Mouse (Mus musculus) neural tube, embryonic 14.5 days (tissue): ENCODE data around the gene Zfp523. TPM values are rescaled to one million over a fixed set of nuclear protein-coding genes. Genes with fewer than 3 reads are reported as not detected.
A peak's percentile ranks its signal among the peaks of the same experiment; 100 is the strongest.

Source experiments
- ATAC-seq: fragments of 200-750 bp; cut with Nextera tagmentation; 2 replicates; pipeline ENCODE4 v1.8.0; 2017; ENCODE audit warnings: low read depth, mild to moderate bottlenecking, moderate TSS enrichment, moderate library complexity
- H3K27ac ChIP-seq: fragments of 300-500 bp; sonication (generic); 2 replicates; pipeline ENCODE4 v1.5.1; 2014; ENCODE audit warnings: low read depth, mild to moderate bottlenecking, control low read depth, low read length, moderate library complexity, mixed read lengths
- H3K27me3 ChIP-seq: fragments of 300-500 bp; sonication (generic); 2 replicates; pipeline ENCODE4 v1.6.1; 2014; ENCODE audit warnings: low read length; ENCODE audit not compliant: control insufficient read depth, insufficient read depth
- H3K36me3 ChIP-seq: fragments of 300-500 bp; sonication (generic); 2 replicates; pipeline ENCODE4 v1.6.1; 2014; ENCODE audit warnings: low read length, mixed read lengths; ENCODE audit not compliant: control insufficient read depth, insufficient read depth
- H3K4me1 ChIP-seq: fragments of 300-500 bp; sonication (generic); 2 replicates; pipeline ENCODE4 v1.6.1; 2014; ENCODE audit warnings: low read length; ENCODE audit not compliant: control insufficient read depth, insufficient read depth
- H3K4me2 ChIP-seq: fragments of 300-500 bp; sonication (generic); 2 replicates; pipeline ENCODE4 v1.6.1; 2014; ENCODE audit warnings: mild to moderate bottlenecking, low read depth, low read length, control low read depth
- H3K4me3 ChIP-seq: fragments of 300-500 bp; sonication (generic); 2 replicates; pipeline ENCODE4 v1.5.1; 2014; ENCODE audit warnings: low read depth, low read length, control low read depth, mixed read lengths
- H3K9ac ChIP-seq: fragments of 300-500 bp; sonication (generic); replicated peaks from 2 replicates; pipeline ENCODE4 v1.6.1; 2014; ENCODE audit warnings: low read depth, mild to moderate bottlenecking, control low read depth, low read length, mixed read lengths
- H3K9me3 ChIP-seq: fragments of 300-500 bp; sonication (generic); 2 replicates; pipeline ENCODE4 v1.6.1; 2016; ENCODE audit warnings: low read length; ENCODE audit not compliant: control insufficient read depth
- WGBS: fragments of 180-500 bp; shearing (Covaris S2); extraction: QIAGEN DNeasy Blood & Tissue Kit; methylation state at CpG from one replicate; pipeline ENCODE4 v1.1.7; 2014; 5-methylcytosine and 5-hydroxymethylcytosine counted together
- polyA plus RNA-seq: library from polyadenylated mRNA; unstranded; fragments of >200 nt; fragmentation: Nextera tagmentation; extraction: Ambion mirVana; gene quantifications from 2 replicates; pipeline ENCODE4 v1.2.1, GENCODE M21; 2014

Zfp523 gene
- polyA plus RNA-seq, 1 experiment from 2014 or later: 46.1 TPM

GRCm38 (mm10) chr17:28232475-28233060, 55.6 kb downstream of the Zfp523 start, which contains the start of gene Ppard:
TSS of gene Ppard (plus strand) at chr17:28232700.
- Histone ChIP-seq H3K27me3 (no peaks in the 10 kb centered on the region), H3K9ac (peak within 1 kb of the TSS; percentile 80), H3K4me2 (peak within 1 kb of the TSS; percentile 76), H3K9me3 (no peaks in the 10 kb centered on the region), H3K4me3 (peak within 1 kb of the TSS; percentile 59), H3K27ac (peak within 1 kb of the TSS; percentile 52), H3K36me3 (no peaks in the 10 kb centered on the region), H3K4me1 (peaks cover 6% of the 10 kb centered on the region; the same call in 1 of the 2 replicates)
- ATAC-seq: peak; percentile 89
- WGBS: under 1% methylated on average over 42 of the region's 57 CpGs

- no peaks in the 10 kb centered on the region for H3K27me3 ChIP-seq
- WGBS: 3% methylated on average over 16 of the region's 17 CpGs
- H3K36me3 ChIP-seq: no peaks in the 10 kb centered on the region
- H3K9me3 ChIP-seq: no peaks in the 10 kb centered on the region
- H3K9ac ChIP-seq: peak overlapping the region; percentile 80
- peak overlapping the region; percentile 76 for H3K4me2 ChIP-seq
- H3K4me3 ChIP-seq: peak overlapping the region; percentile 59
- H3K27ac ChIP-seq: peak overlapping the region; percentile 52; the same call in 1 of the 2 replicates
- peaks cover 6% of the 10 kb centered on the region; the same call in 1 of the 2 replicates for H3K4me1 ChIP-seq
- peak; percentile 35; the same call in 1 of the 2 replicates for ATAC-seq
Measured at GRCm38 (mm10) chr17:28233091-28233731, 56.3 kb downstream of the Zfp523 start.

- no peak overlapping the region for H3K9ac ChIP-seq
- ATAC-seq: no peak
- 0 out of 2 replicates have a peak overlapping the region, but pooled peaks have one; percentile 16 for H3K4me2 ChIP-seq
- no peak overlapping the region for H3K27ac ChIP-seq
- WGBS: 87% methylated on average over 5 of the region's 5 CpGs
- no peaks in the 10 kb centered on the region for H3K27me3 ChIP-seq
- H3K4me3 ChIP-seq: no peak overlapping the region
- H3K36me3 ChIP-seq: no peaks in the 10 kb centered on the region
- H3K4me1 ChIP-seq: peaks cover 6% of the 10 kb centered on the region; the same call in 1 of the 2 replicates
- H3K9me3 ChIP-seq: no peaks in the 10 kb centered on the region
Measured at GRCm38 (mm10) chr17:28234641-28235040, 57.7 kb downstream of the Zfp523 start.

GRCm38 (mm10) chr17:28235982-28236635, 59.2 kb downstream of the Zfp523 start:
- H3K9ac ChIP-seq: no peak overlapping the region
- no peaks in the 10 kb centered on the region for H3K27me3 ChIP-seq
- no peak overlapping the region for H3K4me3 ChIP-seq
- H3K4me2 ChIP-seq: no peak overlapping the region
- WGBS: 77% methylated on average over 7 of the region's 7 CpGs
- no peaks in the 10 kb centered on the region for H3K36me3 ChIP-seq
- no peak for ATAC-seq
- H3K27ac ChIP-seq: no peak overlapping the region
- H3K9me3 ChIP-seq: no peaks in the 10 kb centered on the region
- peaks cover 6% of the 10 kb centered on the region; the same call in 1 of the 2 replicates for H3K4me1 ChIP-seq

GRCm38 (mm10) chr17:28236636-28237015, 59.7 kb downstream of the Zfp523 start:
- H3K27me3 ChIP-seq: no peaks in the 10 kb centered on the region
- no peak for ATAC-seq
- peaks cover 6% of the 10 kb centered on the region; the same call in 1 of the 2 replicates for H3K4me1 ChIP-seq
- no peak overlapping the region for H3K27ac ChIP-seq
- no peaks in the 10 kb centered on the region for H3K36me3 ChIP-seq
- no peak overlapping the region for H3K9ac ChIP-seq
- WGBS: 87% methylated on average over 4 of the region's 4 CpGs
- no peak overlapping the region for H3K4me2 ChIP-seq
- H3K4me3 ChIP-seq: no peak overlapping the region
- H3K9me3 ChIP-seq: no peaks in the 10 kb centered on the region

- no peak for ATAC-seq
- H3K9ac ChIP-seq: no peak overlapping the region
- WGBS: 41% methylated on average over 5 of the region's 5 CpGs
- no peak overlapping the region for H3K4me2 ChIP-seq
- H3K9me3 ChIP-seq: no peaks in the 10 kb centered on the region
- no peak overlapping the region for H3K4me3 ChIP-seq
- H3K36me3 ChIP-seq: no peaks in the 10 kb centered on the region
- H3K27ac ChIP-seq: 0 out of 2 replicates have a peak overlapping the region, but pooled peaks have one; percentile 10
- H3K27me3 ChIP-seq: no peaks in the 10 kb centered on the region
- H3K4me1 ChIP-seq: peaks cover 6% of the 10 kb centered on the region; the same call in 1 of the 2 replicates
Measured at GRCm38 (mm10) chr17:28237362-28237761, 60.4 kb downstream of the Zfp523 start.

- Histone ChIP-seq H3K4me3 (no peak overlapping the region), H3K36me3 (no peaks in the 10 kb centered on the region), H3K27me3 (no peaks in the 10 kb centered on the region), H3K9ac (no peak overlapping the region), H3K9me3 (no peaks in the 10 kb centered on the region), H3K27ac (no peak overlapping the region), H3K4me1 (peaks cover 4% of the 10 kb centered on the region; the same call in 1 of the 2 replicates), H3K4me2 (no peak overlapping the region)
- WGBS: 66% methylated on average over 6 of the region's 6 CpGs
- no peak for ATAC-seq
Measured at GRCm38 (mm10) chr17:28237874-28238273, 60.9 kb downstream of the Zfp523 start.

- 94% methylated on average over 5 of the region's 5 CpGs for WGBS
Measured at GRCm38 (mm10) chr17:28240846-28241245, 63.9 kb downstream of the Zfp523 start.

GRCm38 (mm10) chr17:28242296-28242695, 65.4 kb downstream of the Zfp523 start:
- H3K9ac ChIP-seq: no peak overlapping the region
- no peaks in the 10 kb centered on the region for H3K36me3 ChIP-seq
- H3K4me1 ChIP-seq: peaks cover 10% of the 10 kb centered on the region; the same call in 1 of the 2 replicates
- no peak overlapping the region for H3K27ac ChIP-seq
- no peak for ATAC-seq
- H3K4me2 ChIP-seq: no peak overlapping the region
- no peaks in the 10 kb centered on the region for H3K27me3 ChIP-seq
- H3K9me3 ChIP-seq: no peaks in the 10 kb centered on the region
- H3K4me3 ChIP-seq: no peak overlapping the region
- 90% methylated on average over 6 of the region's 6 CpGs for WGBS

More at GRCm38 (mm10) chr17:28240846-28241245, 63.9 kb downstream of the Zfp523 start:
- Histone ChIP-seq H3K27me3 (no peaks in the 10 kb centered on the region), H3K9me3 (no peaks in the 10 kb centered on the region), H3K36me3 (no peaks in the 10 kb centered on the region), H3K27ac (no peak overlapping the region), H3K4me3 (no peak overlapping the region), H3K4me1 (peaks cover 10% of the 10 kb centered on the region; the same call in 1 of the 2 replicates), H3K4me2 (no peak overlapping the region), H3K9ac (no peak overlapping the region)
- ATAC-seq: no peak
